Mouse (Mus musculus): ENCODE measurements at regions not wholly inside any gene's neighbourhood (a gene's known extent, or its start where the extent isn't known, plus 50 kb on each side); places are given as distances from the start of the nearest gene placed in this dataset.
"Not testable (repeated sequence)": the region's sequence is repeated elsewhere in the genome, so short reads cannot be mapped to it uniquely, and the experiment has no call there.

DNA sequence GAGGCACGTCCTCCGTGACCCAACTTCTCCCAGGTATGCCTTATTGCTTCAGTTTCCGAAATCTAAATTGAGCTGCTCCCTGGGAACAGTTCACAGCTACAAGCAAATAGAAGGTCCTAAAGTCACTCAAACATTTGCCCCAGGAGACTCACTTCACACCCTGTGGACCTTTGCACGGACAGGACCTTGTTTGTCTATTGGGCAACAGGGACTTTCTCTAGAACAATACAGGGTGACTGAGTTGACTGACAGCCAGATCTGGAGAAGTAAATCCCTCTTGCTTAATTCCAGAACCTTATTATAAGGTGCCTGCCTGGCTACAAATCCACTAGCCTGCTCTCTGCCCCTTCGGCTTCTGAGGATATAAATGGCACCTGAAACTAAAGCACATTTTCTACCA is 220.5 kb upstream of the Irx4 start:
- no peak for DNase-seq (ENCODE audit: low read depth)

DNA sequence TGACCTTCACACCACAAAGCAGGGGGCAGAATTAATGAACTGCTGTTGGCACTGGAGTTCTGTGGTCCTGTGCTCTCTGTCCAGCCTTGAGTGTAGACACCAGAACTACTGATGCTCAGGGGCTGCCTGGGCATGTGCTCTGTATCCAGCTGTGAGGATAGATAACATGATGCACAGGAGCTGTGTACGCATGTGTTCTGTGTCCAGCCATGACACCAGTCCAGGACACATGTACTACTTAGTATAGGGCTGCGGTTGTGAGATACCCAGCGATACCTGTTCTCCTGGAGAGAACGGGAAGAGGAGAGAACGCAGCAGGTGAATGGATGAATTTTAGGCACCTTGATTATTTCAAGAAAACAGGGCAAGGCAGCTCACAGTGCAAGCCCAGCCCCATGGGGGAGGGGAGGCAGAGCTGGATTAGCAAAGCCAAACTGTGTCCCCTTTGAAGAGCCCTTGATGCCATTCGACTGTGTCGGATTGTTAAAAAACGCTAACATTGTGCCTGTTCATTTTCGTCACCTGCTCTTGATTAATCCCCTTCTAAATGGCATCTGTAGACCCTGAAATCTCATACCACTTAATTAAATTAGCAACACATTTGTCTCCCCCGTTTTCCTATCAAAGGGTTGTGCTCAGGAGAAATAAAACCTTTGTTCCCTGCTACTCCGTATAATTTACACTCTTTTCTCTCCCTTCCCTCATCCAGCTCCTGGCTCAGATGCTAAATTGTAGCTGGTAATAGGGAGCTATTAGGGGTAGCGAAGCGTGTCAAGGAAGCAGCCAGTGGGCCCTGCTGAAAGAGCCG is 218.8 kb upstream of the Irx4 start:
- DNase-seq (ENCODE audit: low read depth), result no peak

GRCm38 (mm10) chr13:73069840-73070530 is 190.3 kb upstream of the Irx4 start:
- no peak for DNase-seq (ENCODE audit: low read depth)

DNA sequence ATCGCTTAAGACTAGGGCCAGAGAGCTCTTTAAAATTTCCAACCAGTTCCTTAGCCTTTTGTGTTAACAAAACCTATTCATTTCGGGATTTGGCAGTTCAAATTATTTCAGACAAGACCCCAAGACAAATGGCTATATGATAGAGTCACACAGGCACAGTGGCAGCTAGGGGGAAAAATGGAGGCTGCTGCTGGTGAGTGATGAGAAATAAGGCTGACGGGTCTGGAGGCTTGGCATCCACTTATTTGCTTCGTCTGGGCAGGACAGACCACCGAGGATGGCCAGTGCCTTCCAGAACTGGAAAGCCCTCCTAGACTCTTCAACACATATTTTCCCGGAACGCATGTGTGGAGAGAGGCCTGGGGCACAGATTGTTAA is 189.8 kb upstream of the Irx4 start:
- no peak for DNase-seq (ENCODE audit: low read depth)

DNA sequence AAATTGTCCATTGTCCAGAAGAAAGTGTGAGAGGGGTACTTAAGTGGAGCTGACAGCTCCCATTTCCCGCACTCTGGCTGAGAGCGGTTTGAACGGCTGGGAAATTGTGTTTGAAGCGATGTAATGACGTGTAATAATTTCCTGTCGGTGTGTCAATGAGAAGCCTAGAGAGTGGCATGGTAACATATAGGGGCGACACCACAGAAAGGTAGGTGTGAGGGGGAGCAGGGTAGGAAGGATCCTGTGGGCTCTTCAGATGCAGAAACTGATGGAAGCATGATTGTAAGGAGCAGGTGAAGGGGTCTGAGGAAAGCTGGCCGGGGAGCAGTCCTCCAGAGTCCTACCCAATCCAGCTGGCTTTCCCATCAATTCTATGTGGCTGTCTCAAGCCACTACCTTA is 189.2 kb upstream of the Irx4 start:
- no peak for DNase-seq (ENCODE audit: low read depth)

- DNase-seq (ENCODE audit: low read depth), result no peak
Observed at GRCm38 (mm10) chr13:73071854-73072852, 188.1 kb upstream of the Irx4 start.

DNA sequence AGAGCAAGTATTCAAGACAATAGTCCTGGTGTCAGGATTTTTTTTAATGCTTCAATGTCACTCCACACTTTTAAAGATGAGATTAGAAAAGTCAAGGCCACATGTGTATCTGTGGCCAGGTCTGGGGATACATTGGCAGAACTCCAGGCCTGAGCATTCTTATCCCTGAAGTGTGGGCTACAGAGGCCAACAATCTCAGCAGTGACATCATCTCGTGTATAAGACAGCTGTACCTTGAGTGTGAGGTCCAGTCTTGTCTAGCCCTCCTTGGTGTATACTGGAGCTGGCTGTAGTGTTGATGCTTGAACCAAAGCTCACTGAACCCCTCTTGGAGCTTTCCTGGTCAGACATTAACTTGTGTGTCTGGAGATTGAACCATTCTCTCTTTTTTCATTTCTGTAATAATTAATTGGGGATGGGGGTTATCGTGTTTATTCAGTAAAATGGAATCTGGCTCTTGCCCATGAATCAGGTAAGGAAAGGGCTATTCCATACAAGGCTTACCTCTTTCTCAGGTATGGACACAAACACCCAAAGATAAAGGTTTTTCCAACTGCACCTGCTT is 182.3 kb upstream of the Irx4 start:
- DNase-seq (ENCODE audit: low read depth), result no peak

GRCm38 (mm10) chr13:73087815-73088214 is 172.5 kb upstream of the Irx4 start:
- not testable (repeated sequence) for DNase-seq (ENCODE audit: low read depth)

GRCm38 (mm10) chr13:73091886-73092285 is 168.4 kb upstream of the Irx4 start:
- no peak for DNase-seq (ENCODE audit: low read depth)

DNA sequence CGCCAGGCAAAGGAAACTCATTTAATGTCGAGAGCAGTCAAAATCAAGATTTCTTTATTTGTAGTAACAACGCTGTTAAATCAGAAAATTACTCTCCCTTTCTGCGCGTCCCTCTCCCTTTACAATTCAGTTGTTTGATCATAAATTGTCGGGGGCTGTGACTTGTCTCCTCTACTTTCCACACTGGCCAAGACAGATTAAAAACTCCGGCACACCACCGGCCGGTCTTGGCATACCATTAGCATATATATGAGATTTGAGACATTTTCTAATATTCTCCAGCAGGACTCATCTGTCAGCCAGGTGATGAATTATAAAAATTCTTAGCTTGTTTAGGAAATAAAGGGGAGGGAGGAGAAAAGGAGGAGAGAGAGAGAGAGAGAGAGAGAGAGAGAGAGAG is 162.8 kb upstream of the Irx4 start:
- DNase-seq (ENCODE audit: low read depth), result no peak

DNA sequence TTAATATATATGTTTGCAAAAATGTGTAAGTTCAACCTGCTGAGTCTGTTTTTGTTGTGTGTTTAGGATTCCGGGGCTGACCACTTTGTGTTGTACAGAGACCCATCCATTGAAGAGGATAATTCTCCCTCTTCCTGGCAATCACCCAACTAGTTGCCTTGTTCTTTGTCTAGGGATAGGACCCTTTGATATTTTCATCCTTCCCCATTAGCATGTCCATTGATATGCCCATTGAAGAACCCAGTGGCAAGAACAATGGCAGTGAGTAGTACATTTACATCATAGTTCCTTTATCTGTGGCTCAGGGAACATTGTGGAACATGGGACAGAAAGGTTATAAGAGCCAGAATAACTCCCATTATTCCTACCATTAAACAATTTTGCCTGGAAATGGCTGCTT is 160.9 kb upstream of the Irx4 start:
- no peak for DNase-seq (ENCODE audit: low read depth)

- DNase-seq (ENCODE audit: low read depth), result no peak
Observed at GRCm38 (mm10) chr13:73107250-73107993, 152.9 kb upstream of the Irx4 start.

GRCm38 (mm10) chr13:73116822-73117632 is 143.3 kb upstream of the Irx4 start:
- no peak for DNase-seq (ENCODE audit: low read depth)

GRCm38 (mm10) chr13:73117633-73118076 is 142.6 kb upstream of the Irx4 start:
- DNase-seq (ENCODE audit: low read depth), result no peak

- DNase-seq (ENCODE audit: low read depth), result no peak
Observed at GRCm38 (mm10) chr13:73122945-73123344, 137.3 kb upstream of the Irx4 start.

- no peak for DNase-seq (ENCODE audit: low read depth)
Observed at GRCm38 (mm10) chr13:73131270-73131669, 129.0 kb upstream of the Irx4 start.

DNA sequence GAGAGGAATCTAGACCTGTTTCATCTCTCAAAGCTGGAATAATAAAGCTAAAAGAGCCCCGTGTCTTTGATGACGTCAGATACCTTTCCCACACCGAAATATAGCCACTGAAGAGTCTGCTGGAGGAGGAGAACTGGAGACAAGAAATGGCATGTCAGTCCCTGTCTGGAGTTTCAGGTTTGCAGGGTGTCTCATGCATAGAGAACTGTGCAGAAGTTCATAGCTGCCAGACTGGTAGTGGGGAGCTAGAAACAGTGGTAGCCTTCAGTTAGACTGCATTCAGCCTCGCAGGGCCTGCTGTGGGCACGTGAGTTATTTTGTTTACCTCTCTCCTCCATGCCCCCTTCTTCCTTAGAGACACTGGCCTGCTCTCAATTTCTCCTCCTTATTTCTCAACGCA is 127.5 kb upstream of the Irx4 start:
- no peak for DNase-seq (ENCODE audit: low read depth)

- no peak for DNase-seq (ENCODE audit: low read depth)
Observed at GRCm38 (mm10) chr13:73134929-73135328, 125.3 kb upstream of the Irx4 start.

DNA sequence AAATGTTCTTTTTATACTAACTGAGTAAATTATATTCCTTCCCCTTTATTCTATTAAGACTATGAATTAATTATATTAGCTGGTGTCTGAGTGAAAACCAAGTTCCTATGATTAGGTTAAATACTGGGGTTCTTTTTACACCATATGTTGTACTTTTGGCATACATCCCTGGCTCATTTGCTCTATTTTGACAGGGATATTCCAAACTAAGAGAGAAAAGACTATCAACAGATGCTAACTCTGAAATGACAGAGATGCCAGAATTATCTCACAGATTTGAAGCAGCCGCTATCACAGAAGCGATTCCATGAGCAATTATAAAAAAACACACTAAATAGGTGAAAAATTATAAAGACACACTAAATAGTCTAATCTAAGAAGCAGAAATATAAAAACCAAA is 119.0 kb upstream of the Irx4 start:
- DNase-seq (ENCODE audit: low read depth), result no peak

- DNase-seq (ENCODE audit: low read depth), result no peak
Observed at GRCm38 (mm10) chr13:73158016-73158415, 102.3 kb upstream of the Irx4 start.

Measured in fibroblast of lung, adult 2 months (primary cell).